14 mouse cellular contexts compared by ENCODE assay signal in genomic region chr11:110429837-110430418, GRCm38 (mm10).
"Had no signal": no experiment of that assay in that cellular context is flagged by ENCODE, and none has a peak within 500 bp of the region (broad histone marks: within the 10 kb centered on the region; RNA-seq: fewer than 3 reads in every experiment).

No protein-coding gene starts in this region.

- H3K4me1 ChIP-seq: lung, embryonic 15.5 days had no signal

- H3K27me3 ChIP-seq: limb, embryonic 15.5 days; liver, embryonic 12.5 days; lung, embryonic 15.5 days; midbrain, embryonic 12.5 days; neural tube, embryonic 13.5 days had no signal

- H3K36me3 ChIP-seq: limb, embryonic 15.5 days; liver, embryonic 12.5 days; lung, embryonic 15.5 days; neural tube, embryonic 13.5 days had no signal

- H3K9ac ChIP-seq: limb, embryonic 15.5 days; liver, embryonic 12.5 days; lung, embryonic 15.5 days; midbrain, embryonic 12.5 days; neural tube, embryonic 13.5 days had no signal

- H3K4me3 ChIP-seq: limb, embryonic 15.5 days; liver, embryonic 12.5 days; lung, embryonic 15.5 days; midbrain, embryonic 12.5 days; neural tube, embryonic 13.5 days had no signal

- H3K9me3 ChIP-seq: limb, embryonic 15.5 days; liver, embryonic 12.5 days; lung, embryonic 15.5 days; midbrain, embryonic 12.5 days; neural tube, embryonic 13.5 days had no signal

- DNase-seq: kidney, adult 18-20 months; kidney, postnatal 25 days; layer of hippocampus, adult 9-11 months; layer of hippocampus, postnatal 36 days; left cerebral cortex, postnatal 4 days; lung, postnatal 14 days; retina, postnatal 1 day; right cerebral cortex, postnatal 4 days; thymus, postnatal 36 days had no signal

- H3K27ac ChIP-seq: limb, embryonic 15.5 days; lung, embryonic 15.5 days; midbrain, embryonic 12.5 days; neural tube, embryonic 13.5 days had no signal

- H3K4me2 ChIP-seq: limb, embryonic 15.5 days; liver, embryonic 12.5 days; lung, embryonic 15.5 days; midbrain, embryonic 12.5 days; neural tube, embryonic 13.5 days had no signal
